Mouse (Mus musculus): ENCODE results near the gene Wdr24. TPM values are rescaled to one million over a fixed set of nuclear protein-coding genes. Genes with fewer than 3 reads are reported as not detected.
A peak's percentile ranks its signal among the peaks of the same experiment; 100 is the strongest.

The Wdr24 gene
- polyA plus RNA-seq, 1 experiment from 2014 or later = 11.6 TPM

DNA sequence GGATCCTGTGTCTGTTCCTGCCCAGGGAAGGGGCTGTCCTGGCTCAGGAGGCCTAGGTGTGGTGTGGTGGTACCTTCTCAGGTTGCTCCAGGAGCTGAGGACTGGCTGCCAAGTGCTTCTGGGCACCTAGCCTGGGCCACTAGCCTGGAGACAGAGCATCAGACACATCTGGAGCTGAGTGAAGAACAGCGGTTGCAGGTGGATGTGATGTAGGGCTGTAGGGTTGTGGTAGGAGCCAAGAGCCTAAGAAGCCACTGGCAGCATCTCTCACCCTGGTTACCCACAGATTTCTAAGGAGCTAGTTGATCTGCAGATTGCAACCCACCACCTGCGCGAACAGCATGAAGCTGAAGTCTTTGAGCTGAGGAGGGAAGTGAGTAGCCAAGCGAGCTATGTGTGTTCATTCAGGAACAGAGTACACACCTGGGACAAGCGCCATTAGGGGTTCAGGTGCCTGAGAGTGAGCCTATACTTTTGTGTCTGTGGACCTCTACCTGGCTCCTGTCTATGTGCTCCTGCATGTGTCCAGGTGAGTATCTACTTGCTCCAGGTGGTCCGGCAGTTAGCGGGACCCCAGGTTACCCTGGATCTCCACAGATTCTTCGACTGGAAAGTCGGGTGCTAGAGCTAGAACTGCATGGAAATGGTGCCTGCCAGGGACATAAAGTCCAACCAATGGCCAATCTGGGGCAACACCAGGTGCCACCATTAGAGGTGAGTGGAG, 36.5 kb upstream of the Wdr24 start:
- no peak overlapping the region for H3K4me2 ChIP-seq (ENCODE audit: low read depth, low read length)
- H3K9ac ChIP-seq (ENCODE audit: low read depth, low read length) = no peak overlapping the region
- ATAC-seq (ENCODE audit: low read depth) = no peak
- no peaks in the 10 kb centered on the region for H3K9me3 ChIP-seq (replicated peaks; ENCODE audit: control insufficient read depth, low read length)
- no peaks in the 10 kb centered on the region for H3K27me3 ChIP-seq (ENCODE audit: control insufficient read depth, insufficient read depth, low read depth, low read length)
- no peak overlapping the region for H3K4me3 ChIP-seq (ENCODE audit: low read depth, low read length)
- no peak overlapping the region for H3K27ac ChIP-seq (ENCODE audit: low read length)
- WGBS (ENCODE audit: insufficient replicate concordance) = 82% methylated on average over 9 of the region's 9 CpGs
- no peaks in the 10 kb centered on the region for H3K36me3 ChIP-seq (ENCODE audit: control insufficient read depth, insufficient read depth)
- peaks cover 14% of the 10 kb centered on the region for H3K4me1 ChIP-seq (ENCODE audit: control insufficient read depth, low read depth, low read length)

DNA sequence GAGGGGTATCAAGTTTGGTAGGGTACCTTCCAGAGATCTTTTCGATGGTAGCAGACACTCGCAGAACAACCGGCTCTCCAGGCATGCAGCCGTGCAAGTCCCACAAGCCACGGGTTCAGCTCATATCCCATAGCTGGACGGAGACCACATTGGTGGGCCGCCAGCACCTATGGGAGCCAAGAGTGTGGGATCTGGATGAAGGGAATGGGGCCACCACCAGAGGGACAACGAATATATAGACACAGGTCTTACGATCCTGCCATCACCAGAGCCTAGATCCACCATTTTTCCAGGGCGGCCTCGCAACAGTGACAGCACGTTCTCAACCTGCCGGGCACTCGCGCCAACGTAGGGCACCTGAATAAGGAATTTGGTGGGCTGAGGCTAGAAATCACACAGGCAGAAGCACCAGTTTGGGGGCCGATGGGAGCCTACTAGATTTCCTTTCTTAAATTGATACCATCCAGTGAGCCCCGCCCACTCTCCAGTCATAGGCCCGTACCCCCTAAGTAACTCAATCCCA, 32.0 kb upstream of the Wdr24 start:
- no peak for ATAC-seq (ENCODE audit: low read depth)

DNA sequence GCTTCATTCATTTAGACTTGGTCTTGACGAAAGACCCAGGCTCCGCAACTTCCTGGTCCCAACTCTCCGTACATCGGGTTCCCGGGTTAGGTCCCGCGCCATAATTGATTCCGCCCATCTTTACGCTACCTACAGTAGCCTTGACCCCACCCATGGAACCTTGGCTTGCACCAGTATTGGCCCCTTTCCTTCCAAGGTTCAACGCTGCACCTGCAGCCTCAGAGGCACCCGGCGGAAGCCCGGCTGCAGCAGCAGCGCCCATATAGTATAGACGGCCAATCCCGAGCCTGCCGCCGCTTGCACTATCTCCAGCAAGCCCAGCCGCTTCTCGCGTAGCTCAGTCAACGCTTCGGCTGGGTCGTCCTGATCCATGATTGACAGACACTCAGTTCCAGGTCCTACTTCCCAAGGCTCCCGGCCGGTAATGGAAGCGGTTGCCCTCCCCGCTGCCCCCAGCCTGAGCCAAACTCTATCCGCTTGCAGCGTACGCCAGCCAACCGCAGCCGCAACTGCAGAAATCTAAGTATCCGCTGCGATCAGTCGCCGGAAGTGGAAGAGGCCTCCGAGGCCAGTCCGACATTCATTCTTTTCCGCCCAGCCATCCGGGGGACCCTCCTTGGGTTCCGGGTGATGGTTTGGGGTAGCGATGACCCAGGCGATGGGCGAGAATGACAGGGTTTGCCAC, 31.4 kb upstream of the Wdr24 start:
- Histone ChIP-seq H3K27ac (ENCODE audit: low read length) (peak overlapping the region; percentile 92), H3K27me3 (ENCODE audit: control insufficient read depth, insufficient read depth, low read depth, low read length) (no peaks in the 10 kb centered on the region), H3K9ac (ENCODE audit: low read depth, low read length) (peak overlapping the region; percentile 78), H3K4me3 (ENCODE audit: low read depth, low read length) (peak overlapping the region; percentile 86), H3K36me3 (ENCODE audit: control insufficient read depth, insufficient read depth) (no peaks in the 10 kb centered on the region), H3K4me1 (ENCODE audit: control insufficient read depth, low read depth, low read length) (peaks cover 33% of the 10 kb centered on the region), H3K9me3 (replicated peaks; ENCODE audit: control insufficient read depth, low read length) (no peaks in the 10 kb centered on the region), H3K4me2 (ENCODE audit: low read depth, low read length) (peak overlapping the region; percentile 91)
- ATAC-seq (ENCODE audit: low read depth) = peak; percentile 66
- WGBS (ENCODE audit: insufficient replicate concordance) = under 1% methylated on average over 45 of the region's 45 CpGs

More for the DNA sequence above, 32.0 kb upstream of the Wdr24 start:
- Histone ChIP-seq H3K9me3 (replicated peaks; ENCODE audit: control insufficient read depth, low read length) (no peaks in the 10 kb centered on the region), H3K27me3 (ENCODE audit: control insufficient read depth, insufficient read depth, low read depth, low read length) (no peaks in the 10 kb centered on the region), H3K4me3 (ENCODE audit: low read depth, low read length) (peak overlapping the region; percentile 86), H3K27ac (ENCODE audit: low read length) (peak overlapping the region; percentile 92), H3K9ac (ENCODE audit: low read depth, low read length) (peak overlapping the region; percentile 78), H3K4me1 (ENCODE audit: control insufficient read depth, low read depth, low read length) (peaks cover 31% of the 10 kb centered on the region), H3K4me2 (ENCODE audit: low read depth, low read length) (peak overlapping the region; percentile 91), H3K36me3 (ENCODE audit: control insufficient read depth, insufficient read depth) (no peaks in the 10 kb centered on the region)
- WGBS (ENCODE audit: insufficient replicate concordance) = 27% methylated on average over 19 of the region's 19 CpGs

DNA sequence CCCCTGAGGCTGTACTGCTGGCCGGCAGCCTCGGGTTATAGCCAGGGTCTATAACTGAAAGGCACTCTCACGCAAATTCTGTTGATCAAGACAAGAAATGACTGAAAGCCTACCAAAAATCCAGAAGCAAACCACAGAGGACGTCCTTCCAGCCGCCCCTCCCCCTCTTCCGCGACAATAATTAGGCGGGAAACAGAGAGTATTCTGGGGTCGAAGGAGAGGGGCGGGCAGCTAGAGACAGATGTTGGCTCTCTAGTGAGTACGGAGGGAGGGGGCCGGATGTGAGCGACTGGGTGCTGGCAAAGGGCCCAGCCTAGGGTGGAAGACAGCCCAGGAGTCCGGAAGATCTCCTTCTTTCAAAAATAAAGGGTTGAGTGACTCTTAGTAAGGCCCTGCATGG, 30.8 kb upstream of the Wdr24 start, which contains the start of gene Fam173a:
Fam173a (minus strand) TSS at position 287 of the 400 bp plus-strand sequence.
- Histone ChIP-seq H3K27me3 (ENCODE audit: control insufficient read depth, insufficient read depth, low read depth, low read length) (no peaks in the 10 kb centered on the region), H3K9me3 (replicated peaks; ENCODE audit: control insufficient read depth, low read length) (no peaks in the 10 kb centered on the region), H3K9ac (ENCODE audit: low read depth, low read length) (peak within 1 kb of the TSS; percentile 78), H3K36me3 (ENCODE audit: control insufficient read depth, insufficient read depth) (no peaks in the 10 kb centered on the region), H3K4me3 (ENCODE audit: low read depth, low read length) (peak within 1 kb of the TSS; percentile 86), H3K27ac (ENCODE audit: low read length) (peak within 1 kb of the TSS; percentile 92), H3K4me2 (ENCODE audit: low read depth, low read length) (peak within 1 kb of the TSS; percentile 91), H3K4me1 (ENCODE audit: control insufficient read depth, low read depth, low read length) (peaks cover 38% of the 10 kb centered on the region)
- peak; percentile 57 for ATAC-seq (ENCODE audit: low read depth)
- WGBS (ENCODE audit: insufficient replicate concordance) = 1% methylated on average over 14 of the region's 14 CpGs

DNA sequence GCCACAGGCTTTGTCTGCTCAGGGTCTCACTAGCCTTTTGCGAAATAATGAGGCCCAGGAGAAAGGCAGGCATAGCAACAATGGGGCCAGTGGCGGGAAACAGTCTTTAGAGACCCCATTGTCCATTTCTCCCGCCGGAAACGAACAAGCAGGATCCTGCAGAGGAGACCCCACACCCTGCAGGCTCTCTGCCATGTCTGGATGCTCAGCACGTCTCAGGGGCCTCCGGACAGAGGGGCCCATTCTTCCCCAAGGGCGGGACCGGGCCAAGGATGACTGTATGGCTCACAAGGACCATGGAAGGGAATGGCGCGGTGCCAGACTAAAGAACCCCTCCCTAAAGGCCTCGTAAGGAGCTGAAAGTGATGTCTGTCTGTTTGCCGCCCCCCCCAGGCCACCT, 29.2 kb upstream of the Wdr24 start:
- 72% methylated on average over 13 of the region's 13 CpGs for WGBS (ENCODE audit: insufficient replicate concordance)
- H3K4me2 ChIP-seq (ENCODE audit: low read depth, low read length) = no peak overlapping the region
- no peaks in the 10 kb centered on the region for H3K9me3 ChIP-seq (replicated peaks; ENCODE audit: control insufficient read depth, low read length)
- no peak for ATAC-seq (ENCODE audit: low read depth)
- peaks cover 38% of the 10 kb centered on the region for H3K4me1 ChIP-seq (ENCODE audit: control insufficient read depth, low read depth, low read length)
- H3K9ac ChIP-seq (ENCODE audit: low read depth, low read length) = no peak overlapping the region
- H3K27me3 ChIP-seq (ENCODE audit: control insufficient read depth, insufficient read depth, low read depth, low read length) = no peaks in the 10 kb centered on the region
- no peak overlapping the region for H3K4me3 ChIP-seq (ENCODE audit: low read depth, low read length)
- H3K27ac ChIP-seq (ENCODE audit: low read length) = no peak overlapping the region
- H3K36me3 ChIP-seq (ENCODE audit: control insufficient read depth, insufficient read depth) = no peaks in the 10 kb centered on the region

DNA sequence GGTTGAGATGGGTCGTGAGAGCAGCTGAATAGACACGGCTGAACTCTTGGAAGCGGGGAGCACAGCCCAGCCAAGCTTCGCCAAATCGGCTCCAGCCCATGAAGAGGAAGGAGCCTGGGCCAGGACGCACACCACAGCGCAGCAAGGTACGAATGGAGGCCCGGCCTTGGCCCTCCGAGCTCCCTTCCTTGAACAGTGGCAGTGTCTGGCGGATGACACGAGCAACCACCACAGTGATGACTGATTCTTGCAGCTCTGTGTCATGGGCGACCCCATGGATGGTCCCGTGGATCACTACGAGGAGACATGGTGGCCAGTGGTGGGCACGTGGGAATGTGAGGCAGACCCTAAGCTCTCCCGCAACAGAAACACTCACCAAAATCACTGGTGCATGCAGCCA, 28.4 kb upstream of the Wdr24 start:
- H3K36me3 ChIP-seq (ENCODE audit: control insufficient read depth, insufficient read depth) = no peaks in the 10 kb centered on the region
- no peaks in the 10 kb centered on the region for H3K27me3 ChIP-seq (ENCODE audit: control insufficient read depth, insufficient read depth, low read depth, low read length)
- no peak for ATAC-seq (ENCODE audit: low read depth)
- no peak overlapping the region for H3K9ac ChIP-seq (ENCODE audit: low read depth, low read length)
- no peaks in the 10 kb centered on the region for H3K9me3 ChIP-seq (replicated peaks; ENCODE audit: control insufficient read depth, low read length)
- H3K4me1 ChIP-seq (ENCODE audit: control insufficient read depth, low read depth, low read length) = peaks cover 38% of the 10 kb centered on the region
- H3K4me2 ChIP-seq (ENCODE audit: low read depth, low read length) = no peak overlapping the region
- H3K4me3 ChIP-seq (ENCODE audit: low read depth, low read length) = no peak overlapping the region
- WGBS (ENCODE audit: insufficient replicate concordance) = 84% methylated on average over 17 of the region's 17 CpGs
- no peak overlapping the region for H3K27ac ChIP-seq (ENCODE audit: low read length)

DNA sequence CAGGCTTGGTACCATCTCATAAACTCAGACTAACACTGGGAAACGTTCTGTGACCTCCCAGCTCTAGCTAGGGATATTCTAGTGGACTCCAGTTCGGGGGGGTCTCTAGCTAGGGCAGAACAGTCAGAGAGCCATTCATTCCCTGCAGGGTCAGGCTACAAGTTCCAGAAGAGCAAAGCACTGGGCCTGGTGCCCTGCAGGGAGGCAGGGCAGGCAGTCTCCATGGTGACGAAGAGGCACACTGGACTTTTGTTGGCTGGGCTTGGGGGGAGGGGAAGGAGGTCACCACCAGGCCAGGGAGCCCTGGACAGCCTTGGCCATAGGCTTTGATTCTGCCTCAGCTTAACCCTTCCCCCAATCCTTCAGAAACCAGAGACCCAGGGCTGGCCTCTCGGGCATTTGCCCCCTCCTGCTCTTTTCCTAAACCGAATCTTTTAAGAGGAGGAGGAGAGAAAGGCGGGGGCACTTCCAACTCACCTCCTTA, 27.8 kb upstream of the Wdr24 start, which contains the start of gene AC134908.4:
AC134908.4 (minus strand) TSS at position 51 of the 484 bp plus-strand sequence.
- WGBS (ENCODE audit: insufficient replicate concordance) = 45% methylated on average over 6 of the region's 6 CpGs
- H3K4me1 ChIP-seq (ENCODE audit: control insufficient read depth, low read depth, low read length) = peaks cover 38% of the 10 kb centered on the region

DNA sequence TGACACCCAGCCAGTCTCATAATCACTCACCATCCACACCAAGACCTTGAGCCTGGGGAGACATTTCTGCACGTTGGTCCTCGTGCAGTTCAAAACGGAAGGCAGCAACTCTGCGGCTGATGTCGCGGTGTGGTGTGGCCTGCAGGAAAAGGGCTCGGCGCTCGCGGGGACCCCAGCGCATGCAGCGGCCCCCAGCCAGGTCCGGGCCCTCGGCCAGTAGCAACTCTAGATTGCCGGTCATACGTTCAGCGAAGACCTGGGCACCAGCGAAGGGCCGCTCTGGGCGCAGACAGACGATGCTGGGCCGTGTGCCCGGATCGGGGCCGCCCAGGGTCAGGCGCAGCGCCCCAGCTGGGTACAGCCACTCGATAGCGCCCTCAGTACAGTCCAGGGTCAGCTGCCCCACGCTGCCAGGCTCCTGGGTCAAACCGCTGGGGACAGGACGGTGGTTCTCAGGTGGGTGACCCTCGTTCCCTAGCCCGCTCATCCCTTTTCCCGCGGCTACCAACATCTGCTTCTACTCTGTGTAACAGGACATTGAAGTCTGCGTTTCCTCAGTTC, 27.1 kb upstream of the Wdr24 start:
- H3K9me3 ChIP-seq (replicated peaks; ENCODE audit: control insufficient read depth, low read length) = no peaks in the 10 kb centered on the region
- peak overlapping the region; percentile 86 for H3K4me3 ChIP-seq (ENCODE audit: low read depth, low read length)
- peaks cover 32% of the 10 kb centered on the region for H3K4me1 ChIP-seq (ENCODE audit: control insufficient read depth, low read depth, low read length)
- ATAC-seq (ENCODE audit: low read depth) = 0 out of 2 replicates have a peak, but pooled peaks have one; percentile 7
- H3K4me2 ChIP-seq (ENCODE audit: low read depth, low read length) = peak overlapping the region; percentile 94
- H3K27ac ChIP-seq (ENCODE audit: low read length) = no peak overlapping the region
- 1% methylated on average over 37 of the region's 37 CpGs for WGBS (ENCODE audit: insufficient replicate concordance)
- peak overlapping the region; percentile 74 for H3K9ac ChIP-seq (ENCODE audit: low read depth, low read length)
- H3K27me3 ChIP-seq (ENCODE audit: control insufficient read depth, insufficient read depth, low read depth, low read length) = peaks cover 2% of the 10 kb centered on the region; the same call in 1 of the 2 replicates
- H3K36me3 ChIP-seq (ENCODE audit: control insufficient read depth, insufficient read depth) = no peaks in the 10 kb centered on the region

More for the DNA sequence above, 27.8 kb upstream of the Wdr24 start, which contains the start of gene AC134908.4:
- H3K27ac ChIP-seq (ENCODE audit: low read length) = no peak within 1 kb of the TSS
- no peaks in the 10 kb centered on the region for H3K27me3 ChIP-seq (ENCODE audit: control insufficient read depth, insufficient read depth, low read depth, low read length)
- H3K4me2 ChIP-seq (ENCODE audit: low read depth, low read length) = peak within 1 kb of the TSS; percentile 94
- H3K9me3 ChIP-seq (replicated peaks; ENCODE audit: control insufficient read depth, low read length) = no peaks in the 10 kb centered on the region
- no peak for ATAC-seq (ENCODE audit: low read depth)
- peak within 1 kb of the TSS; percentile 86 for H3K4me3 ChIP-seq (ENCODE audit: low read depth, low read length)
- no peaks in the 10 kb centered on the region for H3K36me3 ChIP-seq (ENCODE audit: control insufficient read depth, insufficient read depth)
- H3K9ac ChIP-seq (ENCODE audit: low read depth, low read length) = peak within 1 kb of the TSS; percentile 74
